Mouse (Mus musculus): Measurements from ENCODE around the gene Tram2. TPM values are rescaled to one million over a fixed set of nuclear protein-coding genes. Genes with fewer than 3 reads are reported as not detected.
A peak's percentile ranks its signal among the peaks of the same experiment; 100 is the strongest.

Tram2 gene
- 1 to 10 TPM; 1.1 to 2.6 (median 1.7) TPM for total RNA-seq (2022)

DNA sequence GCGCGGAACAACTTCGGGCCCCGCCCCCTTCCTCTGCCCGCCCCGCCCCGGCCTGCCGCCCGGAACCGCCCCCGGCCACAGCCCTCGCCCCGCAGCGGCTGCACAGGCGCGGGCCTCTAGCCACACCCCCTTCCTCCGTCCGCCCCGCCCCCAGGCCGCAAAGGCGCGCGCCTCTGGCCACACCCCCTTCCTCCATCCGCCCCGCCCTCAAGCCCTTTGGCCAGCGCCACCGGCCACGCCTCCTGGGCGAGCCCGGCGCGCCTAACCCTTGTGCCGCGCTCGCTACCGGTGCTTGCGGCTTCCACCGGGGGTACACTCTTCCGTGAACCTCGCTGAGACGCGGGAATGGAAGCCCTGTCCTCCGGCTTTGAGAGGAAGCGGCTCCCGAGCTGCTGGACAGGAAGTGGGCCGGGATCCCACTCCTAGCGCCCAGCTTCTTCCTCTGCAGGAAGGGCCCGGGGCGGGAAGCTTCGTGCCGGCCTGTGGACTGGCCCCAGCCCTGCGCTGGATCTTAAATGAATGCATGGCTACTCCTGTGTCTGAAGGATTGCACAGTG lies at the start of gene Tram2:
Tram2 (minus strand) TSS at position 13 of the 557 bp plus-strand sequence.
- DNase-seq (ENCODE audit: low spot score in 2 of 2) = peak; percentile 59 to 80

DNA sequence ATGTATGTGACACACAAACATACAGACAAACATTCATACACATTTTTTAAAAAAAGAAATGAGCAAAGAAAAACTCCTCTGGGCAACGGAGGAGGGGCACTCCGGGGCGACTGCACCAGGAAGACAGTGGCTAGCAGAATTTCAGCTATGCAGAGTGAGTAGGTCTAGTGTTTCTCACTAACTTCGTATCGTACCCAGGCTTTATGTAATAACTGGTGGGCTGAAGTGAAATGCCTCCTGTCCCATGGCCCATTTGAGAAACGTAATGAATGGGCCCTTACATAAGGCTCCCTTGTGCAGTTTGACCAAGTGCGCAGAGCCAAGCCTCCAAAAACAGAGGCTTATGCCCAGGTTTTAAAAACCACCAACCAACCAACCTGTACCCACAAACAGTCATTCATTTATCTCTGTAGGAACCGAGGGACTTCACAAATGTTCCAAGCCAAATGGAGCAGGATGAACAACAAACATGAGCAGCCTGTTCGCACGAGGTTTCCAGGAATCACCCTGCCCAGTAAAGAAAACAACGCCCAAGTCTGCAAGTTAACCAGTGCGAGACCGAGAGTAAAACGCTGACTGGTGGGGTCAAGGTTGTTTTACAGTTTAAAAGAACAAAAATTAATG lies 45.8 kb upstream of the Tram2 start:
- no peak for DNase-seq (ENCODE audit: low spot score in 2 of 2)

DNA sequence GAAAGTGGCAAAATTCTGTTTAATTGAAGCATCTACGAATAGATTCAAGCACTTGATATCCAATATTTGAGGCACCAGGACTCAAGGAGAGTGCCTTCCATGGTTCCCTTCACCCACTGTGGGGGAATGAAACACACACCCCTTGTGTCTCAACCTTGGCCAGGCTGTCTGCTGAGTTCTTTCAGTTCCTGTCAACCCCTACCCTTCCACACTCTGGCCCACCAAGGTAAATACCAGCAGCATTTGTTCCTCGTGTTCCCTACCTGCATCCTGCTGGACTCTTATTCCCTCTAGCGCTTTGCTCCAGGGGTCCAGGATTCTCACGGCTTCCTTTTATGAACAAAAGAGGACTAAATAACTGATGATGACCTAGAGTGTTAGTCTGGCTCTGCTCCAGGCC lies 24.8 kb upstream of the Tram2 start:
- DNase-seq (ENCODE audit: low spot score in 2 of 2) = no peak

DNA sequence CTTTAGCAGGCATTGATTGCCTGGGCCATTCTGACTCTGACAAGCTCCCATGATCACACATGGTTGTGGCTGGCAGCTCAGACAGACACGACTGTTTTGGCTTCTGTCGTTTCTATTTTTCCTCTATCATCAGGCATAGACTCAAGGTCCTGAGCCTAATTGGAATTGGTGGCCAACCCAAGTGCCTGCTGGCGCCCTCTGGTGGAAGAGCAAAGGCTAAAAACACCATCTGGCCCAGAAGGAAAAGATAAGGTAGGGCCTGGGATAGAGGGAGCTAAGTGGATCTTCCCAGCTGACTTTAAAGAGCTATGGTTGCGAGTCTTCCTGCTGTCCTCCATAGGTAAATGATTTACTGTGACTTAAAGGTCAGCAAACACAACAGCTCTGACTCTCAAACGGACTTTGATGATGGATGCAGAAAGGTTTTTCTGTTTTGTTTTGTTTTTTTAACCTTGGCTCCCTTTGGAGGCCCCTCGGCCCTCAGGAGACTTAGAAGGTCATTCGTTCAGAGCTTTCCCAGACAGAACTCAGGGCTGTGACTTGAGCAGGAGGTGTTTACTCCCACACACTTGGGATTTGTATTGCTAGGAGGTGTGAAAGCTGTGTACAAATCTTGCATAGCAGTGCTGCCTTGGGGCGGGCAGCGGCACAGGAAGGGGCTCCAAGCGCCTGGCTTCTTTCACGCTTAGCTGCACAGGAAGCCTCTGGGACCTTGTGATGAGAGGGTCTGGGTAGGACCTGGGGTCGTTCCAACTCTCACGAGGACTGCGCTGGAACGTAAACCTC lies 22.4 kb upstream of the Tram2 start:
- DNase-seq (ENCODE audit: low spot score in 2 of 2) = peak; percentile 18 to 50

DNA sequence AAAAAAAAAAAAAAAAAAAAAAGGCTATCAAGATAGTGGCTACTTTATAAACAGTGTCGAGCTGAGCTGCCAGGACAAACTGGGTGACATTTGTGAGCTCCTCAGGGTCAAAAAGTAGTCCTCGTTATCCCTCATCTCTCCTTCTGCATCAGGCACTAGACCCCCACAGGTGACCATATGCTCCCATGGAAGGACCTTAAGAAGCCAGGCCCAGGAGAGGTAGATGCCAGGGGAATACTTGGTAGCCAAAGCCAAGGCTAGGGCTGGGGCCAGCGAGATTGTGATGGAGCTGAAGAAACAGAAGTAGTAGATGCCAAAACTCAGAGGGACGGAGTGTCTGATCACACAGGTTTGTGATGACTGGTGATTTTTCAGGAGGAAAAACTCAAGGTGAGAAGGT lies 21.7 kb upstream of the Tram2 start:
- no peak for DNase-seq (ENCODE audit: low spot score in 2 of 2)

DNA sequence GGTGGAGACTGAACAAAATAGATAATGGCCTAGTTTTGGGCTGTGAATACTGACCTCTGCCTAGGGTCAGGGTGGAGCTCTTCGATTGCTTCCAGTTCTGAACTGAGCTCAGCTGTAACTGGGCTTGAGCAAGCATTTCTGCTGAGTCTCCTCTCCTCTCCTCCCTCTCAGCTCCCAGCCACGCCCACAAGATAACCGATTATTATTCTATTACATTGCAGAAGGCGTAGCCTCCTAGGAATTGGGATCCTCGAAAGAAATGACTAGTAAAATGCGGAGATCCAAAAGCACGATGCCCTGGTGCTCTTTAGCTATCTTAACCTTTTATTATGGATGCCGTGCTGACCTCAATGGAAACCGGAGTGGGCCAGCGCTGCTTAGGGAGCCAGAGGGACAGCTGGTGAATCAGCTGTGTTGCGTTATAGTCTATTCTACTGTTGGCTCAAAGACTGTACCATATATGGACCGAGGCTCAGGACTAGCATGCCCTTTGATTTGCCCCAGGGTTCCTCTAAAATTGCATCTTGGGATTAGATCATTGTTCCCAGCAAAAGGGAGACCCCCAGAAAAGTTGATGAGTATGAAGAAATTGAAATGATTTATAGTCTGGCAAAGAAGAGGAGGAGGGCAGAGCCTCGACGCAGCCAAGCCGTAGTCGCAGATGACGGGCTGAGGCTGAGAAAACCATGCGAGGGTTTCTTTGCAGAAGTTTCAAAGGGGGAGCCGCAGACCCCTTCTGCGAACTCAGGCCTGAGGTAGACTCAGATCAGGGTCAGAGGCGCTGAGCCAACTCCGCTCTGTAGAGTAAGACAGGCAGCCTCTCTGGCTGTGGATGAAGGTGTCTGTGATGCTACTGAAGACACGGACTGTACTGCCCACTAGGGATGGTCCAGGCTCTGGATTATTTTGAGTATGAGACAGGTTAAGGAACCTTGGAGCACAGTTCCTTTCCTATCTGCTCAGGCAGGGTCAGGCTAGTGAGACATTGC lies 18.3 kb upstream of the Tram2 start:
- DNase-seq (ENCODE audit: low spot score in 2 of 2) = no peak

DNA sequence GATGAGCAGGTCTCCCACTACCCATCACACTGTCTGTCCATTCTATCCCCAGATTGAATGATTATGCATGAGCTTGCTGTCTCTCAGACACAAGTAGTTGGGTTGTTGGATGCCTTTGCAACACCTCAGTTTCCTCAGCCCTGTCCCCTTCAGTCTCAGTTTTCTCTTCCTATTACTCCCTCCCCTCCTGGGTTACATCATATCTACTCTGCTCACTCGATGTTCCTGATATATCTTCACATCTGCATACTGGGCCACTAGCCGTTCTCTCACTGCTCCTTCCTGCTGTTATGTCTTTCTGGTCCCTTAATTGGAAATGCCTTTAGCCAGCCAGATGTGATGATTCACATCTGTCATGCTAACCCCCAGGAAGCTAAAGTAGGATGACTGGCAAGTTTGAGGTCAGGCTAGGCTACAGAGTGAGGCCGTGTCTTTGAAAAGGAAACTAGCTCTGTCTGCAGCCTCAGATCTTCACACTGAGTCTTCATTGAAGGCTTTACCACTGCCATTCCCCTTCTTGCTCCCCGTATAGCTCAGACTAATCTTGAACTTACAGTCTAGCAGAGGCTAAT lies 15.7 kb upstream of the Tram2 start:
- no peak for DNase-seq (ENCODE audit: low spot score in 2 of 2)

DNA sequence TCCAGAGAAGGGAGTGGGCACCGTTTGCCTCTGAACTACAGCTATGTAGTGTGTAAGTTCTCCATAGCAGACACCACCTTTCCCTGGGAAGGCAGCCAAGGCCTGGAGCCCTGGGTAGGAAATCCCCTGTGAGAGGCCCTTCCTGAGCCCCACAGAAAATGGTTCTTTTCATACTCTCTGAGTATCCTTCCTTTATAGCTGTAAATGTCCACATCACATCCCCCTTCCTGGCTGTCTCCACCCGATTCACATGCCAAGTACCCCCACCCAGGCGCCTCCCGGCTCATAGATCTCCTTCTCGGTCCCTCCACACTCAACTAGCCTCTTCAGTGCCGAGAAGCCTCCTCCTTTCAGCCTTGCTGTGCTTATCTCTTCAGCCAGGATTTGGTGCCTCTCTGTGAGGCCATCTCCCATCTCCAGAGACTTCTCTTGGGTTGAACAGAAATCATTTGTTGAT lies 10.7 kb upstream of the Tram2 start:
- no peak for DNase-seq (ENCODE audit: low spot score in 2 of 2)

DNA sequence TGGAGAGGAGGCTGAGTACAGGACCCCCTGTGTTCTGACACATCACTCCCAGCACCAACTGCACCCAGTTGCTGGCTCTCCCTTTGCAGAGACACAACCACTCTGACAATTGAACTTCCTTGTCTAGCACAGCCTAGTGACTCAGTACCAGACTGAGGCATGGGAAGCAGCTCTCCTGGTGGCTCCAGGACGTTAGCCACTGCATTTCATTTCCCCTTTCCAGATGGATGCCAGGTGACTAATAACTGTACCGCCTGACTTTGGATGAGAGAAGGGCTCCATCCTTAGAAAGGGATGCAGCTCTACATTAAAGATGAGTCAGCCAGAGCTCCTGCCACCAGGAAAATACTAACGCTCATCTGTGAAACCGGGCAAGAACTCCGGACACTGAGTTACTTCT lies 7.3 kb upstream of the Tram2 start:
- no peak for DNase-seq (ENCODE audit: low spot score in 2 of 2)

DNA sequence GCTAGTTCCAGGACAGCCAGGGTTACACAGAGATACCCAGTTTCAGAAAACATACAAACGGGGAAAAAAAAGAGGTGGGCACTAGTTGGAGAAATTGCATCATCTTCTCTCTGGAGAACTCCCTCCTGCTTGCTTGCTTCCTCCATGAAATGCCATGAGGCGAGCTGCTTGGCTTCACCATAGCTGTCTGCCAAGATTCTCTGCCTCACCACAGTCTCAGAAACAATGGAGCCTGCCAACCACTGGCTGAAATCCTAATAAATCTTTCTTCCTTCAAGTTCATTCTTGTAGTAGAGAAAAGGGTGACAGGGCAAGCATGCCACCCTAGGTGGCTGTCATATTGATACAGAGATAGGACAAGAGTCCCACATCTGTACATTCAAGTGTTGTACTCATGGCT lies 5.6 kb upstream of the Tram2 start:
- no peak for DNase-seq (ENCODE audit: low spot score in 2 of 2)

DNA sequence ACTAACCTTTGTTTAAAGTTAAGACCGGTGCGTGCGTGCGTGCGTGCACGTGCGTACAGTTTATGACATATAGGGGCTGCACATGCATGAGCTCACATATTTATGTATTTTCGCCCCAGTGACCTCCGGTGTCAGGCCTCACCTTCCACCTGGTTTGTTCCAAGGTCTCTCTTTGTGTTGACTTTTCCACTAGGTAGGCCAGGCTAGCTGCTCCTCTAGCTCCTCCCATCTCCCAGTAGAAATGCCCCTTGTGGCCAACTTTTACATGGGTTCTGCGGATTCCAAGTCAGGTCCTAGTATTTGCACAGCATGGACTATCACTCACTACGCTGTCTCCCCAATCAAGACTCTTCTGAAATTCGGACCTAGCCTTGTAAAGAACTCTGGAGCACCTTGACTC lies 1.3 kb upstream of the Tram2 start:
- no peak for DNase-seq (ENCODE audit: low spot score in 2 of 2)

DNA sequence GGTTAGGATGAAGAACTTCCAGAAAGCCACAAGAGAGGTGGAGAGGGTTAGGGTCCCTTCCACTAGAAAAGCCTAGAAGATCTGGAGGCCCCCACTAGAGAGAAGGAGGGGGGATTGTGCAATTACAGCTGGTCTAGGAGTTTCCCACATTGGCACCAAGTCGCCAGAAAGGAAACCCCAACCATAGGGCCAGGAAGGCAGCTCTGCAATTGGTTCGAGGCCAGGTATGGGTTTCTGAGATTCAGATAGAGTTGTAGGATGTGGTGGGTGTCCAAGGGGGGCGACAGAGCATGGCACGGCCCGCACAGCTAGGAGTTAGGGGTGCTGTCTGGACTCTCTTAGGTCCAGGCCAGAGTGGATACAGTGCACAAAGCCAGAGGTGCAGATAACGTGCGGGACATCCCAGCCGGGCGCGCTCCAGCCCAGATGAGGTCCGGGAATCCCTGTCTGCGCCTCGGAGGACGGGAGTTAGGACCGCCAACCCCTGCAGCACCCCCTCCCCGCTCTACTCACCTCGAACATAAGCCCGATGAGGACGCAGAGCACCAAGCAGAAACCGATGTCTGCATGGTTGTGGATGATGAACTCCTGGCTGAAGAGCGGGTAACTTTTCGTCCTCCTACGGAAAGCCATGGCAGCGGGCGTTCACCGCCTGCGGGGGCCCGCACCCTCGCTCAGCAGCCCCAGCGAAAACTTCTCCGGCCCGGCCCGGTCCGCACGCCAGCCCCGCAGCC lies 381 bp downstream of the Tram2 start:
- DNase-seq (ENCODE audit: low spot score in 2 of 2) = peak in 1 of 2 experiments; percentile 9

DNA sequence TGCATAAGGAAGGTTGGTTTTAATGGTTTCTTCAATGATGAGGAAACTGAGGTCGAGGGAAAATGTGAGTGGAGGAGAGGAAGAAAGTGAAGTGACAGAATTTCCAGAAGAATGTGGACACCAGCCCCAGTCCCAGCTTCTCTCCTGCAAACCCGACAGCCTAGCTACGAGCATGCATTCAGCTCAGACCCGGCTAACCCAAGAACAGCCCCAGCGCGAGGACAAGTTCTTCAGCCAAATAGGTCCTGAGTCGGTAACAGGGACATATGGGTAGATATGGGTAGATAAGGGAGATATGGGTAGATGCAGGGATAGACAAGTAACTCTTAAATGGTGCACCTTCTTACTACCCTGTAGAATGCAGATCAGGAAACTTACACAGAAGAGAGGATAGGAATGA lies 1.4 kb downstream of the Tram2 start:
- no peak for DNase-seq (ENCODE audit: low spot score in 2 of 2)

DNA sequence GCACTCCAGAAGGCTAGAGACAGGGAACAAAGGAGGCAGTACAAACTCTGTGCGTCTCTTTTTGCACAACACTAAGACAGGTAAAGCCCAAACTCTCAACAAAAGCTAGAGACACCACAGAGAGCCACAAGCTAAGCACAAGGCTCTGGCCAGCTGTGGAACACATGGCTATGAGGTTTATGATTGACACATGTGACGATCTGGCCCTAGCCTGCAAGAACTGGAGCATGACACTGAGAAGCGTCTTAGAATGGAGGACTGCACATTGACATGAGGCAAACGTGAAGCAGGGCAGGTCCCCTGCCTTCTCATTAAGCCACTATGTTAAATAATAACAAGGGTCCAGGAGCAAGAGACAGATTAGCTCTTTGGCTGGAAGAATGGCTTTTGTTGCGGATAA lies 1.8 kb downstream of the Tram2 start:
- DNase-seq (ENCODE audit: low spot score in 2 of 2) = no peak

DNA sequence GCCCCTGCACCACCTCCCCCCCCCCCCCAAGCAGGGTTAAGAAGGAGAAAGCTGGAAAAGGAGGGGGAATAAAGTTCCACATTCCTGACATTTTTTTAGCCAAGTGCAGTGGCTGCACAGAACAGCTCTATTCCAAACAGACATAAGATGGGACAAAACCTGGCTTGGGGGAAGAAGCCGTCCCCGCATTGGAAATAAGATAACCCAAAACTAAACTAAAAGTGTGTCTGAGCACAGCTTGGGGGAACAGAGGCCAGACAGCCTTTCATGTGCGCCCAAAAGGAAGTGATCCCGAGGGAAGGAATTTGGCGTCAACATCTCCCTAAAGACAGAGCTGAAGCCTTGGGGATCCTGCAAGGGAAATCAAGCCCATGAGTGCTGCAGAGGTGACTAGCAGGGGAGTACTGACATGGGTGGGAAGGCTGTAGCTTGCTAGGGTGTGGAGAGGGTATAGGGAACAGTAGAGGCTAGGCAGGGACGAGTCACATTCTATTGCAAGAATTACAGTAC lies 3.0 kb downstream of the Tram2 start:
- DNase-seq (ENCODE audit: low spot score in 2 of 2) = no peak

DNA sequence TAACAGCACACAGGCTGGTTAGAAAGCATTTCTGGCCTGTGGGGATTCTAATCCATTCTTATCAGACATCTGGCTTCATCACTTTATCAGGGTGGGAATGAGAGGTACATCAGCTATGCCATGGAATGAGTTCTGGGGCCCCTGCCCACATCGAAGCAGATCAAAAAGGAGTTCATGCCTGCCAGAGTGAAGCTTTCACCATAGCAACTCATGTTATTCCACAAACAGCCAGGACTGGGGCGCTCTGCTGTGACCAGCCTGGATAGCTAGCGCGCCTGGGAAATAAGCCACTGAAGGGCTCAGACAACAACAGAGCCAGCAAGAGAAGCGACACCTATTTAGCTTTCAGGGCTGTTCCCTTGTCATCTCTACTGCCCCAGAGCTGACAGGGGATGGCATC lies 4.8 kb downstream of the Tram2 start:
- peak; percentile 15 to 25 for DNase-seq (ENCODE audit: low spot score in 2 of 2)

DNA sequence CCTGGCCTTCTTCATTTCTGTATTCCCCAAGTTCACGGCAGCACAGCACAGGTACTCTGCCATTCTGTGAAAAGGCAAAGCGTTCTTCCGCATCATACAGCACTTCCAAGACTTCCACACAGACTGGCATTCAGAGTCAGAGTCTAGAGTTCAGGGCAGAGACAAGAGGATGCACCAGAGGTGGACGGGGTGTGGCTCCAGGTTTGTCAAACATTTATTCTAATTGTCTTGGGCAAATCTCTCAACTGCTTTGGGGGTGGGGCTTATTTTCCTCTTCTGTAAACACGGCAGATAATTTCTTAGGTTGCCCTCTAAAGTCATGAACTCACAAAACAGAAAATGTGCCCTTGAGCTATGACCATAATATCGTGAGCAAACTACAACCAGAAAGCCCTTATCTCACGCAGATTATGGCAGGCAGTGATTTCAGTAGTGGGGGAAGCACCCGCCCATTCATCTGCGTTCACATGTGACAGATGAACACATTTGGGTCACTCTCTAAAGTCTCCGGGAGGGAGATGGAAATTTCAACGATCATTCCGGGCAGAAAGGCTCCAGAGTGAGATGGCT lies 6.1 kb downstream of the Tram2 start:
- DNase-seq (ENCODE audit: low spot score in 2 of 2) = no peak

DNA sequence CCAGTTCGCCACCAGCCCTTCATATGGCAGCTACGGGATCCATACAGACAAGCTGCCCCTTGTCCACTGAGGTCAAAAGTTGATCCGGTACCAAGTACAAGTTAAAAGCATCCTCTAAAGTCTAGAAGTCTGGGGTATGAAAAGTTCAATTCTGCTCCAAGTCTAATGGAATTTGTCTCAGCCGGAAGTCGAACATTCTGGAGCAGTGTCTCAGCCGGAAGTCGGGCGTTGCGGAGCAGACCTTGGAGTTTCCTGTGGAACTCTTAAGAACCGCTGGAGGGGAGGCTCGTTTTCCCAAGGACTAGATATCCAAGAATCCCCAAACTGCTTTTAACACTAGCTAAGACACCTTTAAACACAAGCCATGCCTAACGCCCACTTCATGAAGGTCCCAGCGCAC lies 8.4 kb downstream of the Tram2 start:
- no peak for DNase-seq (ENCODE audit: low spot score in 2 of 2)

DNA sequence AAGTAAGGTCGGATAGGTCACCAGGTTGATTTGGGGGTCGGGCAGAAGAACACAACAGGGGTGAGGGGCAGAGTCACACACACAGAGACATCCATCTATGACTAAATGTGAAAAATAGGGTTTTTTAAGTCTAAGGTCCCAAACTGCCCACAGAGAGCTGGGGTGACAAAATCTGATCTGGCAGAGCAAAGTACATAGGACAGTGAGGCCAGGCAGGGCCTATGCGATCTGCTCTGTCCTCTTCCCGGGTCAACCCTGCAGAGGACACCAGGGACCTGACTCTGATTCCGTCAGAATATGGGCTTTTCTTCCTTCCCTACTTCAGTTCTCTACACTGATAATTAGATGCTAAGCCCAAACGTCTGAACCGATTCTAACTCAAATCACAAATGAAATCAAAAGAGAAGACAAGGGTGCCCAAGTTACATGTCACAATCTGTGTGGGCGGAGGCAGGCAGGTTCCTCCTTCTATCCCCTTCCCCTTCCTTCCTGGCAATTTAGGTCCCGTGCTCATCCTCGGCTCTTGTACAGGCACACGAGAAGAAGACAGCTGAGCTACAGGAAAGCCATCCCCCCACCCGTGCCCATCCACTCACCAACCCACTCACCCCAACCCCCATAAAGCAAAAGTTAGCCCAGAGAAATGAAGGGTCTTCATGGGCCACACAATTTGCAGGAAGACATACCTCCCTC lies 9.1 kb downstream of the Tram2 start:
- no peak for DNase-seq (ENCODE audit: low spot score in 2 of 2)
